Mouse (Mus musculus) neutrophil, adult 83 days (primary cell): ENCODE results near the gene Olfr794. TPM values are rescaled to one million over a fixed set of nuclear protein-coding genes. Genes with fewer than 3 reads are reported as not detected.

Experiments used
- total RNA-seq, 2 experiments: library from RNA; stranded (reverse); gene quantifications; one replicate each; pipeline ENCODE4 v1.2.4; 2023

Gene Olfr794
- total RNA-seq: not detected

GRCm38 (mm10) chr10:129567355-129567754, at the start of gene Olfr794:
Gene Olfr794 (plus strand): TSS chr10:129567655.

GRCm38 (mm10) chr10:129521492-129521891, 46.0 kb upstream of the Olfr794 start, which contains the start of gene Olfr791:
Gene Olfr791 (plus strand): TSS chr10:129521792.

GRCm38 (mm10) chr10:129538862-129539261, 28.6 kb upstream of the Olfr794 start, which contains the start of gene Olfr792:
Gene Olfr792 (plus strand): TSS chr10:129539162.

GRCm38 (mm10) chr10:129612470-129612869, 45.0 kb downstream of the Olfr794 start, which contains the start of gene Olfr796:
Gene Olfr796 (minus strand): TSS chr10:129612570.

Other genes with a start within 250 kb of the Olfr794 start
- gene Olfr780, start 249.5 kb upstream of the Olfr794 start, total RNA-seq: not detected
- gene Olfr781, start 238.8 kb upstream of the Olfr794 start, total RNA-seq: not detected
- not detected for gene Olfr782, start 218.8 kb upstream of the Olfr794 start, total RNA-seq
- under 1 TPM in 1 of 2 experiments, not detected in 1; 0.13 TPM for gene Olfr784, start 183.6 kb upstream of the Olfr794 start, total RNA-seq
- gene Olfr785, start 162.2 kb upstream of the Olfr794 start, total RNA-seq: not detected
- gene Olfr786, start 140.3 kb upstream of the Olfr794 start, total RNA-seq: not detected
- not detected for gene Olfr787, start 105.8 kb upstream of the Olfr794 start, total RNA-seq
- gene Olfr788, start 96.7 kb upstream of the Olfr794 start, total RNA-seq: not detected
- gene Olfr789, start 82.9 kb upstream of the Olfr794 start, total RNA-seq: not detected
- not detected for gene Olfr790, start 69.2 kb upstream of the Olfr794 start, total RNA-seq
- not detected for gene Olfr791, start 45.9 kb upstream of the Olfr794 start, total RNA-seq
- not detected for gene Olfr792, start 28.5 kb upstream of the Olfr794 start, total RNA-seq
- gene Olfr796, start 44.9 kb downstream of the Olfr794 start, total RNA-seq: not detected
- not detected for gene Olfr798, start 60.3 kb downstream of the Olfr794 start, total RNA-seq
- gene Olfr799, start 69.8 kb downstream of the Olfr794 start, total RNA-seq: not detected
- not detected for gene Olfr800, start 90.0 kb downstream of the Olfr794 start, total RNA-seq
- gene Olfr801, start 106.2 kb downstream of the Olfr794 start, total RNA-seq: not detected
- gene Olfr802, start 120.5 kb downstream of the Olfr794 start, total RNA-seq: not detected
- not detected for gene Olfr803, start 126.6 kb downstream of the Olfr794 start, total RNA-seq
- not detected for gene Olfr804, start 135.6 kb downstream of the Olfr794 start, total RNA-seq
- not detected for gene Olfr805, start 161.7 kb downstream of the Olfr794 start, total RNA-seq
- not detected for gene Olfr806, start 174.3 kb downstream of the Olfr794 start, total RNA-seq
- not detected for gene Olfr807, start 190.1 kb downstream of the Olfr794 start, total RNA-seq
- not detected for gene Olfr808, start 197.8 kb downstream of the Olfr794 start, total RNA-seq
- gene Olfr809, start 207.0 kb downstream of the Olfr794 start, total RNA-seq: not detected
- gene Olfr810, start 227.3 kb downstream of the Olfr794 start, total RNA-seq: not detected
- gene Olfr811, start 236.7 kb downstream of the Olfr794 start, total RNA-seq: not detected